Mouse (Mus musculus) CD4-positive helper T cell, adult 2 months (primary cell): ENCODE measurements at regions not wholly inside any gene's neighbourhood (a gene's known extent, or its start where the extent isn't known, plus 50 kb on each side); places are given as distances from the start of the nearest gene placed in this dataset.

ENCODE experiments used
- DNase-seq: peaks from one replicate; pipeline ENCODE4 v3.0.0-alpha.2; 2012; ENCODE audit warnings: low read depth, missing footprints, low spot score

DNA sequence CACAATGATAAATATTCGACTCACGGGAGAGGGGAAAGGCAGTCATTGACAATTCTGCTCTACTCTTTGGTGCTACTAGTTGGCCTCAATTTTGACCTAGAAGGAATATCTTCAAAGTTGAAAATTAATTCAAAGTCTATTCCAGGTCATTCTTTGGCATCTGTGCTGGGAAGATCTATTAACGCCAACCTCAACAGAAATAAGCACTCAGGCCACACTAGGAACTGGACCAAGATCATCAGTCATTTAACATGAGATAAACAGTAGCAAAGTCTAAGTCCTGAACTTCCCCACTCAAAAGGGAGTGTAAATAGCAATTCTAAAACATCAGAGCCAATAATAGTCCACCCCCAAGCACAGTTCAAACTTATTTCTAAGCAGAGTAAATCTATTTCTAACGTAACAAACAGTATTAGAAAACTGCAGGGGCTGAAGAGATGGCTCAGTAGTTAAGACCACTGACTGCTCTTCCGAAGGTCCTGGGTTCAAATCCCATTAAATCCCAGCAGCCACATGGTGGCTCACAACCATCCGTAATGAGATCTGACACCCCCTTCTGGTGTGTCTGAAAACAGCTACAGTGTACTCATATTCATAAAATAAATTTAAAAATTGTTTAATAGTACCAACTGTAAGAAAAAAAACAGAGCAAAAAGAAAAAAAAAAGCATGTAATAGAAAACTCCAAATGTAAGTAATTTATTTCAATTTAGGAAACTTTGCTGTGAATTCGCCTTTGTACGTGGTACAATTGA lies 75.1 kb upstream of the Atp2b1 start:
- DNase-seq: no peak

DNA sequence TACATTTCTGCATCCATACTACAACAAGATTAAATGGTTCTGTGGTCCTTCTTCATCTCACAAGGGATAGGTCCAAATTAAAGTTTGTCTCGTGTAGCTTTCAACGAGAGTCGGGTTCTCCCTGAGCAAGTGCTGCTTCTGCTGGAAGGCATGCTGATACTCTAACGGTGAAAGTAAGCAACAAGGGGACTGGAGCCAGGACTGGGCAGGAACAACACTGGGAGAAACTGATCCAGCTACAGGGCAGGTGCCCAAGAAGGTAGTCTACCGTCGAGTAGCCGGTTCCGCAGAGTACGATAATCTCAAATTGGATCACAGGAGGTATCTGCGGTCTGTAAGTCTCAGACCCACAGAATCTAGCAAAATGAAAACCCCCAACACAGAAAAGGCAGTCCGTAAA lies 74.2 kb upstream of the Atp2b1 start:
- DNase-seq: no peak

DNA sequence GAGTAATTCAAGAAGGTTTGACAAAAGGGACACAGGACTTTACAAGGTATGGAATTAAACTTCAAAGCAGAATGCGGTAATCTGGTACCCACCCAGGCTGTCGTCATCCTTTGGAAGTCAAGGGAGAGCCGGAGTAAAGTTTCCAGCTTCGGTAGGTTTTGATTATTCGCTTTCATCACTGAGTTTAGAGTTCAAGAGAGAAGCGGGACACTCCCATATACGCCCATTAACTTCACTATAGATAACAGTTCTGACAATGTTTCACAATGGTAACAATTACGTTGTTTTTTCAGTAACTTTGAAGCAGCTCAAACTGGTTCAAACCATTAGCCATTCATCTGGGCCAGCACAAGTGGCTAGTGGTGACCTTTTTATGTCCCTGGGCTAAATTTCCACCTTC lies 73.8 kb upstream of the Atp2b1 start:
- DNase-seq: no peak

DNA sequence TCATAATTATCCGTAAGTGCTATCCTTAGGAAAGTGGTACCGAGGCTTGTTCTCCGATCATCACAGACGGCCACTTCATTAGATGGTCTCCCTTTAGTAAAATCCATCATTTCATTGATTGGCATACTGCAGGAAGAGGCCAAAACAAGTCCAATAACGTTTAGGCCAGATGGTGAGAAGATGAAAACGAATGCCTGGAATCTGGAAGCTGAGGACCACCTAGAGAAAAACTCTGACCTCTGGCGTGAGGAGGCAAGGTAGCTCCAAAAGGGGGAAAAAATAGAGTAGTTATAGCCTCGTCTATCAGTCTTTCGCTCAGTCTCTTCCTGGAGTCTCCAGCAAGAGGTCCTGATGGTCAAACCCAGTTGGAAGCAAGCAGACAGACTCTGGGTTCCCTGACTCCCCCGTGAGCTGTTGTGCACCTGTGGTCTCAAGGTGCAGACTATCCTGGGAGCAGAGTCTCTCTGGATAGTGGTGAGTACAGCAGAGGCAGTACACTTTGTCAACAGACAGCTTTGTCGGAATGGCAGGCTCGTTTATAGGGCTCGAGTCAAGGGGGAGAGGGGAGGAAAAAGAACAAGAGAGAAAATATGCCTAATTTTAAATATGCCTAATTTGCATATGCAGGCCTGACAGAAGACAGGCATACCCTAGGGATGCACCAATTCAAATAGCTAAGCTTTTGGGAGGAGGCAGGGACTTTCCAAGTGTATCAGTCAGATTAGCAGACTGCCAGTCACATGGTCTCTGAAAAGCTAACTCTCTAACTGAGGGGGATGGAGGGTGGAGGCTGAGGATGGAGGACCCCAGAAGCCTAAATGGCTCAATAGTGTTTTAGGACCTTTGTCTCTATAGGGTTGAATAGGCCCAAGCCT lies 73.0 kb upstream of the Atp2b1 start:
- DNase-seq: no peak

DNA sequence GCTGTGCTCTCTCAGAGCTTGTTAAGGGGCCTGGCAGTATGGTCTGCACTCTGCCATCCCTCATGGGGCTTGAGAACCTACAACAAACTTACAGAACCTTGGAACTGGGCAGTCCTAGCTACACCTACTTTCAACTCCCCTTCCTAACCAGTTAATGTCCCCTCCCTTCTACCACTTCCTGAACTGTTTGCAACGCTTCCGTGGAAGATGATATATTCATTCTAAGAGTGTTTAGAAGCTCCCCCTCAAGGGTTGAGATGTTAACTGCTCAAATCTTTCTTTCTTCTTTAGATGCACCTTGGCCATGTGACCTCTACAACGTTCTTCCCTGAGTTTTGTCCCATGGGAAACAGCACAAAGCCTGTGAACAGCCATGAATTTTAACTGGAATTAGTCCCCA lies 72.3 kb upstream of the Atp2b1 start:
- peak; percentile 36 for DNase-seq

DNA sequence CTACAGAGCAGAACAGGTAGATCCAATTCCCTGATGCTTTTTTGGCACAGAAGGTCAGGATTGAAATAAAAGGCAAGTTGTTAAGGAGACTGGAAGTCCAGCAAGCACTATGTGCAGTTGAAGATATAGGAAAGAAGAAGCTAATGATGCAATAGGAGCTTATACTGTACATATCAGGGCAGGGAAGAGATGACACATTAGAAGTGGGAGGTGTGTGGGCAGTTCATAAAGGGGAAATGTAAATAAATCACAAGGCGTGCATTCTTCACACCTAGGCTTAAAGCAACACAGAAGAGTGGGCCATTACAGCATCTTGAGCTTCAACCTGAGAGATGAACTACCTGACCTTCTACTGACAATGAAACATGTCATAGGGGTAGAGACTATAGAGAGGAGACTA lies 71.5 kb upstream of the Atp2b1 start:
- no peak for DNase-seq

DNA sequence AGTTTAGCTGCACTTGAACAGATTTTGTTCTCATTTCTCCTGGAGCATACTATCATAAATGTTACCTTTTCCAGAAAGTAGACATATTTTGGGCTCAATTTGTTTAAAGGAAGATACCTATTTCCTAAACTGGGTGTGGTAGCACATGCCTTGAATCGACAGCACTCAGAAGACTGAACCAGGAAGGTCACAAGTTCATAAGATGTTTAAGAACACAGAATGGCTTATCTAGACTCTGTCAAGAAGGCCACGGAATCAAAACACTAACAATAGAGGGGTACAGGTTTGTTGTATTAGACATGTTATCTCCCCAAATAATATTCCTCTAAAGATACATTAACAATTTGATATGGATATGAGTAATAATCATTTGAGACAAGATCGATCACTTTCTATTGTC lies 64.4 kb upstream of the Atp2b1 start:
- no peak for DNase-seq

DNA sequence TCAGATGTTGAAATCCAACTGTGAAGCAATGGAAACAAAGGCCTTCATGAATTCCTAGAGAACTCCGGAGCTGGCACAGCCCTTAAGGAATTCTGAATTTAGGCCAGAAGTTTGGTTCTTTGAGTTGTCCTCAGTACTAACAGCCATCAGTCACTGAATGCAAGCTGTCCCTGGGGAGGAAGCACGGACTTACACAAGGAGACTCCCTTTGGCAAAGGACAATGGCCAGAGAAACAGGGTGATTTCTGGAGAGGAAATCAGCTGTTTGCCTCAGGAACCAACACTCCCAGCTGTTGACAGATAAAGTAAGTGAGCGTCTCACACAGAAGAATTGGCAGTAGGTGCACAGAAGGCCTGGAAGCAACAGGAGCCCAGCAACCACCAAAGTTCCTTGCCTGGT lies 56.8 kb upstream of the Atp2b1 start:
- no peak for DNase-seq

DNA sequence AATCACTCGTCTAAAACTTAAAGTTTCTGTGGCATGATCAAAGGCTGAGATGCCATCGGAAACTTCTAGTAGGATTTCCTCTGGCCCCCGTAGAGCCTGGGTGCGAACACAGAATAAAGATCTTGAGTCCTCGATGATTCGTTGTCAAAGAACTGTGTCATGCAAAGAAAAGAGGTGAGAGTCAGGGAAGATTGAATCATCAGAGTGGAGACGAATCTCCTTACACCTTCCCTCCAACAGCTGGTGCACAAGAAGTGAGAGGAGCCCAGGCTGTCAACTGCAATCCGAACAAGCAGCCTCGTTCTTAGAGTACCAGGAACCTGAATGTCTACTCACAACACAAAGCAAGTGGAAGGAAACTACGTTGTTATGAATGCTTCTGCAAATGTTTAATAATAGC lies 52.7 kb upstream of the Atp2b1 start:
- DNase-seq: peak; percentile 31

DNA sequence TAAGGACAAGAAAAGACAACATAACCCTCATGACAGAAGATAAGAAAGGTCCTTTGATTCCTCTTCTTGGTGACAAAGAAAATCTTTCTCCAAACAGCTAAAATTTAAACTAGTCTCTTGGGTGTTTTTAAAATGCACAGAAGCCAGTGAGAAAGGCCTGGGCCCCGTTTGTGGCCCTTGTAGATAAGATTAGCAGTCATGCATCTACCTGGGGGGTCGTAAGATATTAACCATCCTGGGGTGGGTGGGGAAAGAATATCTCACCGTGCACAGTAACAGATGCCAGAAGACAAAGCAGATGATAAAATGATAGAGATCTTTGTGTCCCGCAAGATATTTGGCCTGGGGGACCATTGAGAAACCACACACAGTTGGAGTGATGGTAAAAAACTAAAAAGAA lies 51.5 kb upstream of the Atp2b1 start:
- DNase-seq: no peak

DNA sequence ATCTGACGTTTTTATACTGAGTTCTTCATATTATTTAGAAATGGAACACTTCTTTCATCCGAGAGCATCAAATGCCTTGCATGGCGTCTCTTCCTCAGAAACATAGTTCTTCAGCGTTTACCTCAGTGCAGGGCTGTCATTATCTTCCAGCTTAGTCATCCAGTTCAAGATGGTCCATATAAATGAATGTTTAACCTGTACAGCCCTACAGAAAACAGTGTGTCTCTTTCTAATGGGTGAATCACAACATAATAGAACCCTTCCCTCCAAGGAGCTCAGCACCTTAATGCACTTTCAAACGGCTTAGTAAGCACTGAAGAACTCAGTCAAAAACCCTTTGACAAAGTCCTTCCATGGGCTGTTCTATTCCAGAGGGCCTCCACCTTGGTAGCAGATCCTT lies 49.8 kb upstream of the Atp2b1 start:
- no peak for DNase-seq
